Mouse (Mus musculus): ENCODE results near the gene Pms2.

Pms2 gene

DNA sequence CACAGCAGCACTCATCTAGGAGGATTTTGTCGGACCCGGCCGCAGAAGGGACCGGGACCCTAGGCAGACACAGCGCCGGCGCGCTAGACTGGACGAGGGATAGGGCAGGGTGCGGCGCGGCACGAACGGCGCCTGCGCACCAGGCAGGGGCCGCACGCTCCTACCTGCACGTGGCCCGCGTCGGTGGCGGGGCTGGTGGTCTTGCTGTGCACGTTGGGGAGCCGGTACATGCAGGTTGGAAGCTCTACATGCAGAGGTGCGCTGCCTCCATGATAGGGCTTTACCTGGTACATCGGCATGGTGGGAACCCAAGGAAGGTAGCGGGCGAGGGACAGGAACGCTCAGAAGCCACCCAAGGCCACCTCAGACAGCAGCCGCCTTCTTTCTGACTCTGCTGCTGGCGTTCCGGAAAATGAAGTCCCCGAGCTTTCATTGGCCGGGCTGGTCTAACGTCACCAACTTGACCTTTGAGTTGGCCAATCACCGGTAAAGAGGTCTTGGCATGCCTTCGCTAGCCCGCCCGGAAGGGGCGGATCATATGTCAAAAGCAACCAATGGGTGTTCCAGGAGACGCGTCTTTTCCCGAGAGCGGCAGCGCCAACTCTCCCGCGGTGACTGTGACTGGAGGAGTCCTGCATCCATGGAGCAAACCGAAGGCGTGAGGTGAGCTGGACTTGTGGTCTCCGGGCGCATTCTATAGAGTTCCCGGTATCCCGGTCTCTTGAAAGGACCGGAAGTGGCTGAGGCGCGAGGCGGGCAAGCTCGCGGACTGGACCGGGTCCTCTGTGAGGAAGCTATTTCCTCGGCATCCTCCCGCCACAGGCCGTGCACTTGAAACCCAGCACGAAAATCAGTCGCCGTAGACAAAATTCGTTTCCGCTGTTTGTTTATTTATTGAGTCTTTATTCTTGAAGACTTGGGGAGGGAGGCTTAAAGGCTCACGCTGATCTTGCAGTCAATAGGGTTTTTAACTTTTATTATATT, at the start of gene Pms2, which contains the start of gene Aimp2:
TSS of gene Pms2 (plus strand) at position 548 of the 984 bp plus-strand sequence.
TSS of gene Aimp2 (minus strand) at position 431 of the 984 bp plus-strand sequence.
- DNase-seq, result peak; percentile 95

DNA sequence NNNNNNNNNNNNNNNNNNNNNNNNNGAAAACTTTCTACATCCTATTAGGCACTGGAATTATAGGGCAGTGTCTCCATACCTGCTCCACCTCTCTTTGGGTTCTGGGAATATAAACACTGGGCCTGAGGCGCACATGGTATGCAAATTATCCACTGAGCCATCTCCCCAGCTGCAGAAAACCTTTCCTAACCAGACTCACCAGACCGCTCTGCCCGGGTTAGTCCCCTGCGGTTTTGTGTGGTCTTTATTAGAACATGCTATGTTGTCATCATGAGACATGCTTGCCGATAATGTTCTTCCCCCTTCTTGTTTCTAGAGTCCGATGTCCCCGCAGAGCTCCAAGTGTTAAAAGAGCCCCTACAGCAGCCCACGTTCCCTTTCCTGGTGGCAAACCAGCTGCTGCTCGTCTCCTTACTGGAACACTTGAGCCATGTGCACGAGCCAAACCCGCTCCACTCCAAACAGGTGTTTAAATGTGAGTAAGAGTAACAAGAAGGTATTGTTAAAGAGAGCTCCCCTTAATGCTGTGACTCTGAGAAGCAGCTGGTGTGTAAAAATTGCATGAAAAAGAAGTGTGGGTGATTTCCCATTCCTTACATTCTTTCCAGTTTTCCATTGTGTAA, 38.1 kb upstream of the Pms2 start:
- DNase-seq, result no peak

DNA sequence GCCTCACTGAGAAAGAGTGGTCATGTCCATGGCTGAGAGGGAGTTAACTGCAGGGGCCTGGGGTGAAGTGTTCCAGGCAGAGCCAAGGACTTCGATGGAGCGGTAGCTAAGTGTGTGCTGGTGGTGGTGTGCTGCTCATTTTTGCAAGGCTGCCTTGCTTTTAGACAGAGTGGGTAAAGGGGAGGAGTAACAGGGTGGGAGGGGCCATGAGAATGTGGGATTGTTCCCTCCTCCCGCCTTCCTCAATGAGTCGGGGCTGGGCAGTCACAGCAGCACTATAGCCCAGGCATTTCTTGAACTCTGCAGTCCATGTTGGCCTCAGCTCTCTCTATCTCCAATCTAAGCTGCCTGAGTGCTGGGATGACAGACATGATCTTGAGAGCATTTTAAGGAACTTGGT, 35.2 kb upstream of the Pms2 start:
- DNase-seq, result no peak

DNA sequence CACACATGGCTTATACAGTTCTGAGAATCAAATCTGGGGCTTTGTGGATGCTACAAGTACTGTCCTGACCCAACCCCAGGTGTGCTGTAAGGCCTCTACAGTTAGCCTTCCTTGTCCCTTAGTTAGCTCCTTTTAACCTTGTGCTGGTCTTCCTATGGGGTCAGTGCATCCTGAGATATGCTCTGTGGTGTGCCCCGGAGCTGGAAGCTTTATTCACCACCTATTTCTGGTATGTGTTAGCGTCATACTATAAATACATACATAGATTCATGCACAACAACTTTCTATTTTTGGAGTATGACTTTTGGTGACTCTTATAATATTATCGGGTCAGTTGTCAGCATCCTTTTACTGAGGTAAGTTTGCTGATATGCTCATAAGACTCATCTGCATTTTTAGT, 24.5 kb upstream of the Pms2 start:
- no peak for DNase-seq

DNA sequence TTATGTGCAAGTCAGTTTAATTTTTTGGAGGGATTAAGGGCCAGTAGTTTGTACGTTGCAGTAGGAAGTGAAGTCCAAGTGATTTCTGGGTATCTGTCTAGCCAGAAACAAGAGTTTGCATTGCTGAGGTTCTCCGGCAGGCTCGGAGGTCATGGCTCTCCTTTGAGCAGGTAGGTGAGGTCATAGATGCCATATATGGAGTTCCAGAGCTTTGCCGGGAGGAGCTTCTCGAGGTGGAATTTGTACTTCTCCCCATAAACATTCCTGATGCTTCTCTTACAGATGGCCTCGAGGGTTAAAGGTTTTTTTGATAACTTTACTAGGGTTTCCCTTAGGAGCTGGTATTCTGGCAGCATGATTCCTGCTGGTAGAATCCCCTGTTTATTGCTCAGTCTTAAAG, 19.0 kb upstream of the Pms2 start:
- no peak for DNase-seq

DNA sequence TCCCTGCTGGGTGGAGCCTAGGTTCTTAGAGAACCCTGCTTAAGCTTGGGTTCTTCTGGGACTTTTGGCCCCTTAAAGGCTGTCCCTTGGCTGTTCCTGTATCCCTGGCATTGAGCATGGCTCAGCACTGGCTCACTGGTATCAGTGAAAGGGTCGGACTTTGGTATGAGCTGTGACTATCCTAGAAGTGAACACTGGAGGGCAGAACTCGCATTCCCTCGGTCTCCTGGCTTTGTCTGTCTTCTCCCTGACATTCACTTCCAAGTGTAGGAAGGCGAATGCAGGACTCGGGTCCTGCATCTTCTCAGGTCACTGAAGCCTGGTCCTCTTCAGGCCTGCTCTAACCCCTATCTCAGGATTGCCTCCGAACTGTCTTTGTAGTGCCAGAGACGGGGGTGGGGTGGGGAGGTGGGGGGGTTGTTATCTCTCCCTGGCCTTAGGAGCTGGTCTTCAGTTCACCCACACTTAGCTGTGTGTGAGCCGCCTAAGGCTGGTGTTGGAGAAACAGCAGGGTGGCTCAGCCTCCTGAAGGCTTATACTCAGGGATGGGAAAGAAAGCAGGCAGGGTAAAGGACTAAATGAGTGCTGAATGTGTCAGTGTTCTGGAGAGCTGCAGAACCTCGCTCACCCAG, 17.4 kb upstream of the Pms2 start:
- DNase-seq, result no peak

DNA sequence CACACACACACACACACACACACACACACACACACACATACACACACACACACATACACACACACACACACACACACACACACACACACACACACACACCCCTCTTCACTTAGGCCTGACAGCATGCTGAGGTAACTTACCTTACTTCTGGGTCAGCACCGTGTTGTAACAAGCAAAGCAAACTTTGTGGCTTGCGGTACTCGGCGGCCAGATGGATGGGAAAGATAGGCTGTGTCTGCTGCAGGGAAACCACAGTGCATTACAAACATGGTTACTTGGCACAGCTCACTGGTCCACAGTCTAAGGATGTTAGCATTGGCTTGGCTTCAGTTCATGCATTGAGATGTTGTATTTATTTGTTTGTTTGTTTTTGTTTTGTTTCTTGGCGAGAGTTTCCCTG, 16.4 kb upstream of the Pms2 start:
- no peak for DNase-seq

DNA sequence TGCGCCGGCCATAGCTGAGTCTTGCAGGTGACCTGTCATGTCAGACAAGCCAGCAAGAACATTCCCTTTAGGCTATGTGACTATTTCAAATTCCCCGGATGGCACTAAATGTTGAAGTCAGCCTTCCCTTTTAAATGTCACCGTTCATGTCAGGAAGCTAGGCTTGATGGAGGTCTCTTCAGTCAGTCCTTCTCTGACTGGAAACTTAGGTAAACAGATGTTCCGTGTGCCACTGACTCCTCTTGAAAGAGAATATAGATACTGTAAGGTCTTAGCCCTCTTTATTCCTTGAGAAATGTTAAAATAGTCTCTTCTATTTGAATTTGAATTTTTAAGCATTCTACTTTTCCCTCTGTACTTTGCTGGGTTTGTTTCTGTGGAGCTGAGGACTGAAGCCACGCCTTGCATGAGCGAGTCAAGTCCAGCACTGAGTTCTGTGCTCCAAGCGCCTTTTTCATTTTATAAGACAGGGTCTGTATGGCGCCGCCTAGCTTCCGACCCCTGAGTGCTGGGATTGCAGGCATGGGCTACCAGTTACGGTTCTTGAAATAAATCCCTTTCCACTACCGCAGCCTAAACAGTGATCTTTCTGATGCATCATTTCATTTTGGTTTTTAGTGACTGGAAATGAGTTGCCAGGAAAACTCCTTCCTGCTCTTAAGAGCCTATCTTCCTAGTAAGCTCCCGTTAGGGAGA, 12.0 kb upstream of the Pms2 start, which contains the start of gene Ankrd61:
TSS of gene Ankrd61 (minus strand) at position 51 of the 696 bp plus-strand sequence.
- no peak for DNase-seq

DNA sequence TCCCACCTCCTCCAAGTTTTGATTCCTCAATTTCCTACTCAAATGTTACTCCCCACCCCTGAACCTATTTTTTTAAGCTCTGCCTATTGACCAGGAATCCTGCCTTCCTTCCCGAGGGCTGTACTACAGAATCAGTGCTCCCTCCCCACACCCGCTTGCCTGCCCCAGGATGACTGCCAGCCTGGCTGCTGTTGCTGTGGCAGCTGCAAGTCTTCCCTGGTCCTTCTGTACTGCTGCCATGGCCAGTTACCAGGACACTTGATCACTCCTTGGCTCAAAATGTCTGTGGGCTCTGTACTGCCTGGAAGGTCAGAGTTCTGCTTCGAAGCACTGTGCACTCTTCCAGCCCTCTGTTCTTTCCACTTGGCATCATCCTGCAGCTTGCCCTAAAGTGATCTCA, 7.7 kb upstream of the Pms2 start:
- DNase-seq, result peak; percentile 11

DNA sequence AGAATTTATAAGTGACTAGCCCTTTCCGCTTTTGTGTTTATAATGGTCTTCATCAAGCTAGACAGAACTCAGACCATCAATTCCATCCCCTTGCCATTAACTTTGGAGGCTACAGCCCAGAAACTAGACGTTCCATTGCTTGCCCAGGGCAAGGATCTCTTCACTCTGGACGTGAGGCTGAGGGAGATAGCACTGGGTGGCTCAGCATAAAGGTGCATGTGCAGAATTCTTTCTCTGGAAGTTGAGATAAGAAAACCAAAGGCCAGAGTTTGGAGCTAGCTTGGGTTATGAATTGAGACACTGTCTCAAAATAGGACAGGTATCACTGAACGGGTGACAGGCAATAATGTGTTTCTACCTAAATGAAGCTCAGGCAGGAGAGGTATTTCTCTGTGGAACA, 6.0 kb upstream of the Pms2 start:
- no peak for DNase-seq

DNA sequence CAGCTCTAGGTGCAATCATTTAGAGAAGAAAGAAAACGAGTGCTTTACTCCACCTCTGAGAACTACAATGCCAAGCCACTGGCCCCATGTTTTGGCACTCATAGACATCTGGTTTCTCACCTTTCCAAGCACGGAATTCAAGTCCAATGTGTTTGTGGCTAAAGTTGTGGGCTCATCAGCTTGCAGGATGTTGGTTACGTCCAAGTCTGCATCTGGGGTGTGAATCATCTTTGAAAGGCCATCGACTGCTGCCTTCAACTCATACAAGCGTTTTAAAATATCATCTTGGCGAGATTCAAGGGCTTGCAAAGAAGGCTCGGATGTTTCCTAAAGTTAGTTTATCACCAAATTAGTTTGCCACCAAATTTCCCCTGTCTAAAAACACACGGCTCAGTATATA, 3.3 kb upstream of the Pms2 start:
- DNase-seq, result no peak

DNA sequence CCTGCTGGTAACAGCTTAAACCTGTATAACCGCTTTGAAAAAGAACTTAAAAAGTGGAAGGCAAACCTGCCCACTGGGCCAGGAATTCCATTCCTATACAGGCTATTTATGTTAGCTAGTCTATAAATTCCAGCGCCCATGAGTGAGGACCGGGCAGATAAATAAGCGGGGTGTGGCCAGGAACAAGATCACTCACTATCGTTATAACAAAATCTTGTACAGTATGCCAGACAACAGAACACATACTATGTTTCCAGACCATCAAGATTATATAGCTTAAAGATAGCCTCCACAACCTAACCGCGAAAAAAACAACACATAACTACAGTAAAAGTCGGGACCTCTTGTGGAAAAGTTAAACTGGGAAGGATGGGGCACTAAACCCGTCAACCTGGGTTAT, 838 bp upstream of the Pms2 start:
- no peak for DNase-seq

DNA sequence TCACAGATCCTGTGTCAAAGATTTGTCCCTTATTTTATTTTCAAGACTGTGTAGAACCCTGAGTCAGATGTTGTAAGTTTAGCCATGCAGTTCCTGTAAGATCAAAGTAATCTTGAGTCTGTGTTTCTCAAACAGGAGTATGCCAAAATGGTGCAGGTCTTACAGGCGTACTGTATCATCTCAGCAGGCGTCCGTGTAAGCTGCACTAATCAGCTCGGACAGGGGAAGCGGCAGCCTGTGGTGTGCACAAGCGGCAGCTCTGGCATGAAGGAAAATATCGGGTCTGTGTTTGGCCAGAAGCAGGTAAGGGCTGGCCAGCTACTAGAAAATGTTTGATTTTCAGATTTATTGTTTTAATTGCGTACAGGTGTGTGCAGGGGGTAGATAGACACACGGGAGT, 6.5 kb downstream of the Pms2 start:
- DNase-seq, result no peak

DNA sequence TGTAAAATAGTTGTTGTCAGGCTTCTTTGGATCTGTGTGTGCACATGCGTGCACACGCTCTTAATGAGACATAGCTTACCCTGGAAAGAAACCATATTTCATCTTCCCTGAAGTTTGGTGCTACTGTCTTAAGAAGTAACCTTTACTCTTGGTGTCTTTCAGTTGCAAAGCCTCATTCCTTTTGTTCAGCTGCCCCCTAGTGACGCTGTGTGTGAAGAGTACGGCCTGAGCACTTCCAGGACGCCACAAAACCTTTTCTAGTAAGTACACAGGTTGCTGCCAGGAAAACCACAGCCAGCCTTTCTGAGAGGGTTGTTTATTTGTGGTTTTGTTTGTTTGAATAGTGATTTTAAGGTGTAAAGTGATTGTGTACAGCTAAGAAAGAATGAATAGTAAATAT, 7.7 kb downstream of the Pms2 start:
- DNase-seq, result peak; percentile 74

DNA sequence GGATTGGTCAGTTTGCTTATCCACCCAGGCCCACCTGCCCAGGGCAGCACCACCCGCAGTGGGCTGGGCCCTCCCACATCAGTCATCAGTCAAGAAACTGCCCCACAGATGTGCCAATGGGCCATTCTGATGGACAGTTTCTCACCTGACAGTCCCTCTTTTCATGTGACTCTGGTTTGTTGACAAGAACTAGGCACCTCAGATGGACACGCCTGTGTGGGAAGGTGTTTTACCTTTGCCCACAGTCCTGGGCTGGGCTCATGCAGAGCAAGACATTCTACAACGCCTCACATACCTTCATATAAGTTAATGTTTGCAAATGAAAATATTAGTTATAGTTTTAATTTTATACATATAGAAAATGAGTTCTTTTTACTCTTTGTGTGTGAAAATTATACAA, 8.4 kb downstream of the Pms2 start:
- DNase-seq, result no peak

DNA sequence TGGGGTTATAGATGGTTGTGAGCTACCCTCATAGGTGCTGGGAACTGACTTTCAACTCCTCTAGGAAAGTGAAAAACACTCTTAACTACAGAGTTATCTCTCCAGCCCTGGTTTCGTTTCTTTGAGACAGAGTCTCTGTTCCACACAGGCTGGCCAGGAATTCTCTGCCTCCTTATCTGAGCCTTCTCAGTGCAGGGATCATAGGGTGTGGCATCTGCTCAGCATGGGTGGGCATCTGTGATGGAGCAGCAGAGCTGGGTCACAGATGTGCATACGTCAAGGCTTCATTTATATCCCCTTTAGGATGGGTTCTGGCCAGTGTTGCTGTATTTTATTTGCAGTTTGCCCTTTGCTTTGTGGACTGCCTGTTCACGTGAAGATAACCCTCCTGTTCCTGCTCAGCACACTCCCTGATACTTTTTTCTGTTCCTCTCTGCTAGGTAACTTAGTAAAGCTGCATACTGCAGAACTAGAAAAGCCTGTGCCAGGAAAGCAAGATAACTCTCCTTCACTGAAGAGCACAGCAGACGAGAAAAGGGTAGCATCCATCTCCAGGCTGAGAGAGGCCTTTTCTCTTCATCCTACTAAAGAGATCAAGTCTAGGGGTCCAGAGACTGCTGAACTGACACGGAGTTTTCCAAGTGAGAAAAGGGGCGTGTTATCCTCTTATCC, 15.2 kb downstream of the Pms2 start:
- DNase-seq, result no peak

DNA sequence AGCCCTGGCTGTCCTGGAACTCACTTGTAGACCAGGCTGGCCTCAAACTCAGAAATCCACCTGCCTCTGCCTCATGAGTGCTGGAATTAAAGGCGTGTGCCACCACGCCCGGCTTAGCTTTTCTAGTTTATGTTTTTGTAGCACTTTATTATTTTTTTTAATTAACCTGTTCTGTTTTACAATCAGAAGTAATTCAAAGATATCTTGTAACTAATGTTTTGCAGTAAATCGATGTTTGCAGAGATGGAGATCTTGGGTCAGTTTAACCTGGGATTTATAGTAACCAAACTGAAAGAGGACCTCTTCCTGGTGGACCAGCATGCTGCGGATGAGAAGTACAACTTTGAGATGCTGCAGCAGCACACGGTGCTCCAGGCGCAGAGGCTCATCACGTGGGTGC, 18.1 kb downstream of the Pms2 start, which contains the start of gene Gm42421:
TSS of gene Gm42421 (plus strand) at position 301 of the 400 bp plus-strand sequence.
- DNase-seq, result no peak

DNA sequence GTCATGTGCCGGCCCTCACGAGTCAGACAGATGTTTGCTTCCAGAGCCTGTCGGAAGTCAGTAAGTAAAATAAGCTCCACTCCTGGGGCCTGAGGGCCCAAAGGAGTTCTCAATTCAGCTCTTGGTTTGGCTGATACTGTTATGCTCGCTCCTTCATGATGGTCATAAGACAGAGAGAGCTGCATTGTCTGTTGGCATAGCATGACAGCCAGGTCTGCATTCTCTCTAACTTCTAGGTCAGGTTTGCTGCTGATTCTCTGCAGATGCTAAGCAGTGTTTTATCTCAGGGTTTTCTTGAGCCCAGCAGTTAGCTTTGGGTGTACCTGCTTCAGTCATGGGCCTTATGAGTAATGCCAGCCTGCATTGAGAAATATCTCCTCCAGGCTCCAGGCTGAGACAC, 19.5 kb downstream of the Pms2 start:
- no peak for DNase-seq

DNA sequence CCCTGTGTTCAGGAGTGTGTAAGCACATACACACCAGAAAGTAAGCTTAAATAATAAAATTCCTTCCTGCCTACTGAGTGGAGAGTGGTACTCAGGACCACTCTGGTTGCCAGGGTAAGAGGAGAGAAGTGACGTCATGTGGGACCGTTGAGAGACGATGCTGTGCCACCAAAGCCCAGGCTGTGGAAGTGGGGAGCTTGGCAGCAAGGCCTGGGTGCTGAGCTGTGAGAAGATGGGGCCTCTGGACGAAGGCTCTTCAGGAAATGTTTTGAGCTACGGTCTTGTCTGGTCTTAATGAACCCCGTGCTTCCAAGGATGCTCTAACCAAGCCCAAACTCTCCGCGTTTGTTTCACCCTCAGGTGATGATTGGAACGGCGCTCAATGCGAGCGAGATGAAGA, 20.9 kb downstream of the Pms2 start:
- no peak for DNase-seq

DNA sequence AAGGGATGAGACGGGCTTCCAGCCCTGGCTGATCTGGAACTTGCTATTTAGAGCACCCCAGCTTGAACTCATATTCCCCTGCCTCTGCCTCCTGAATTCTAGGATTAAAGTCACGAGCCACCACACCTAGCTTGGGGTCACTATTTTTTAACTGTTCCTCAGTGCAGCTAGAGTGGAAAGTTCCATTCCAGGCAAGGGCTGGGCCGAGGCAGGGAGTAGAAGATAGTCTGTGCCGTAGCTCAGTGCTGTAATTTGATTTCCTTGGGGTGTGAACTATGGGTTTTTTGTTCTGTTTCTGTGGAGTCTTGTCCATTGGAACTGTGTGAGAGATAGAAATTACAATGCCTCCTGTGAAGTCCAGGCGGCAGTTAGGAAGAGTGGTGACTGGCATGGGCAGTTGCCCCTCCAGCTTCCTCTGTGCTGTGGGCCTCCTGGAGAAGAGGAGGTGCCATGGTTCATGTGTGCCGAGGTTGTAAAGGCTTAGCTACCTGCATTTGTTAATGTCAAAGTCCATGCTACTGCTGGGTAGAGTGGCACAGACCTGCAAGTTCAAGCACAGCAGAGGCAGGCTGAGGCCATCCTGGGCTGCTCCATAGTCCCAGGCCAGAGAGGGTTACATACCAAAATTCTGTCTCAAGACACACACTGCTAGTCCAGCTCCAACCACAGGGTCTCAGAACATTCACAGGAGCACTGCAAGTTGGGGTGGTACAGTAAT, 22.3 kb downstream of the Pms2 start:
- DNase-seq, result no peak

DNA sequence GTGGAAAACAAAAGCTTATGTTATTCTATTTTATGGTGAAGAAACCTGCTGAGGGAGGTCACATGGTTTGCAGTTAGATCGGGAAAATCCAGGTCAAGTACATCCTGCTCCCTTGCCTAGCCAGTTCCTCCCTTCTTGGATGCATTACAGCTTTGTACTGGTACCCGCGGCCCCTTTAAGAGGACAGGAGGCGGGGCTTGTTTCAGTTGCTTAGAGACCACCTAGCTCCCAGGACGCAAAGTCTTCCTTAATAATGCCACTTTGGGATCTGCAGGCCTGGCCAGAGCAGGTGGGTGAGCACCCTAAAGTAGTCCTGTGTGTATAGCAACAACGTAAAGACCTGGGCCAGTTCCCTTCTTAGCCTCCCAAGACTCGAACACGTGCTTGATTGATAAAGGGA, 23.1 kb downstream of the Pms2 start, which contains the start of gene Rsph10b:
TSS of gene Rsph10b (plus strand) at position 205 of the 400 bp plus-strand sequence.
- DNase-seq, result peak; percentile 41

DNA sequence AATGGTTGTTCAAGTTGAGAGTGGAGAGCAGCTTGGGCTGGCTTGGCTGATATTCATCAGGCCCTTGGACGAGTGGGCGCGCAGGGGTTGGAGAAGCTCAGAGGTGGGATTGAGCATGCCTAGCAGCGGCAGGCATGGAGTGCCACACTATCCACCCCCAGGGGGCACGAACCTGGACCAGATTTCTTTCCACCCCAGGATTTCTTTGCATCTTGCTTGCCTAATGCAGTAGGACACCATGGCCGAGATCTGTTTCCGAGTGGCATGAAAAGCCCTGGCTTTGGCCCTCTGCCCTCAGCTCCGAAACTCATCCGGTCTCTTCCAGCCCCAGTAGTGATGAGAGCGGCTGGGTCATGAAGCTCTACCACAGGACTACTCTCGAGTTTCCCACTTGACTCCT, 23.6 kb downstream of the Pms2 start:
- no peak for DNase-seq

Data from lung, postnatal 14 days (tissue).